Mouse (Mus musculus): ENCODE data around the gene Ankrd31. TPM values are rescaled to one million over a fixed set of nuclear protein-coding genes. Genes with fewer than 3 reads are reported as not detected.
"Not testable (repeated sequence)": the region's sequence is repeated elsewhere in the genome, so short reads cannot be mapped to it uniquely, and the experiment has no call there.

Ankrd31 gene
- total and polyA plus RNA-seq, 2 experiments from 2014 or later = 0.05 to 0.14 TPM

DNA sequence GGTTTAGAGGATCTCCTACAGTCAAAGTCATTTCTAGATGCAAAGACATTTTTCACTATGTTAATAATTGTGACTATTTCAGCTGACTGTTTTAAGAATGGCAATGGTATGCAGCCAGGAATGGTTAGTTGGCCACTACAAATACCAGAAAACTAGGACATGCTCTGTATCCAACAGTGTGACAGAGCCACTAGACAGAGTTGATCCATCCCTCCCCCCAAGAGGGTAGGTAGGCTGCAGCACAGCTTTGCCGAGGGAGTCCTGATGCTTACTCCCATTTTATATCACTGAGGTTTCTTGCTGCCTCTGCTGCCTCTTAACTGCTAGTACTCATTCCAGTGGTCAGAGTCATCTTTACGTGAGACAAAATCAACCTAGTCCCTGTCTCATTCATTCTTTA lies 147.1 kb downstream of the Ankrd31 start:
- DNase-seq (ENCODE audit: low spot score) = no peak
- Histone ChIP-seq H3K27ac (ENCODE audit: low read depth, low read length) (no peak overlapping the region), H3K9me3 (ENCODE audit: low read length) (no peaks in the 10 kb centered on the region), H3K4me2 (ENCODE audit: low read depth, low read length, poor library complexity, severe bottlenecking) (no peak overlapping the region), H3K4me1 (ENCODE audit: insufficient read depth, low read length) (no peaks in the 10 kb centered on the region), H3K9ac (replicated peaks; ENCODE audit: low read length, poor library complexity, severe bottlenecking) (no peak overlapping the region), H3K4me3 (ENCODE audit: low read depth, low read length) (no peak overlapping the region), H3K27me3 (ENCODE audit: insufficient read depth, low read length) (no peaks in the 10 kb centered on the region), H3K36me3 (ENCODE audit: insufficient read depth, low read length) (no peaks in the 10 kb centered on the region)
- no peak for TF ChIP-seq CTCF (IDR thresholded peaks at IDR 0.05)
- 86% methylated on average over 2 of the region's 2 CpGs for WGBS
- ATAC-seq (ENCODE audit: low FRiP score) = no peak

DNA sequence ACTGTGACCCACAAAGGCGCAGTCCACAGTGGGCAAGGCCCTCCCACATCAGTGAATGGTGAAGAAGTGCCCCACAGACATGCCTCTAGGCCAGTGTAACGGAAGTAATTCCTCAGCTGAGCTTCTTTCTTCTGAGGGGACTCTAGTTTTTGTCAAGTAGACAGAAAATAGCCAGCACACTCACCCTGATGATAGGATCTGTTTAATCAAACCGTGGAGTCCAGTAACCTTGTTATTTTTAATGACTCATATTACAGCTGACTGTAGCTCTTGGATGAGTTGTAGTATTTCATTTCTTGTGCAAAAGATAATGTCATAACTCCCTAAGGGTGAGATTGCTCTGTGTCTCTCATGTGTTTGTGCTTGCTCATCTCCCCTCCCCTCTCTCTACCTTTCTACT lies 158.6 kb downstream of the Ankrd31 start:
- ATAC-seq (ENCODE audit: low FRiP score) = no peak
- 59% methylated on average over 3 of the region's 3 CpGs for WGBS
- no peak for TF ChIP-seq CTCF (IDR thresholded peaks at IDR 0.05)

DNA sequence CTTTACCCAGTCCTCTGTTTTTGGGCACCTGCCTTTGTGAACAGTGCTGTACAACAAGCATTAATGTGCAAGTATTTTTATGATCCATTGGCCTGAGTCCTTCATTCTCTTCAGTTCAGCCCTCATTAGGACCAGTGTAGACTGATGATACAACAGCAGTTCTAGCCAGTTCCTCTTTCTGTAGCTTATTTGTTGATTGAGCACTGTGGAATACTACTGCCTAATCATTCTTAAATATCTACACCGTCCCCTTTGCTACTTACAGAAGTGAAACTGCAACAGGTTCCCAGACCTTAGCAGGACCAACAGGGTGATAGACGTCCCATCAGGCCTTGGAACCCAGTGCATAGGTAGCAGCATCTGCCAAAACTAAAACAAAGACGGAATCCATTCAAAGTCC lies 163.1 kb downstream of the Ankrd31 start:
- no peak overlapping the region for H3K4me2 ChIP-seq (ENCODE audit: low read depth, low read length, poor library complexity, severe bottlenecking)

More for the DNA sequence above, 158.6 kb downstream of the Ankrd31 start:
- Histone ChIP-seq H3K9ac (replicated peaks; ENCODE audit: low read length, poor library complexity, severe bottlenecking) (no peak overlapping the region), H3K27me3 (ENCODE audit: insufficient read depth, low read length) (no peaks in the 10 kb centered on the region), H3K9me3 (ENCODE audit: low read length) (no peaks in the 10 kb centered on the region), H3K4me3 (ENCODE audit: low read depth, low read length) (no peak overlapping the region), H3K36me3 (ENCODE audit: insufficient read depth, low read length) (no peaks in the 10 kb centered on the region), H3K4me2 (ENCODE audit: low read depth, low read length, poor library complexity, severe bottlenecking) (no peak overlapping the region), H3K27ac (ENCODE audit: low read depth, low read length) (no peak overlapping the region), H3K4me1 (ENCODE audit: insufficient read depth, low read length) (no peaks in the 10 kb centered on the region)
- DNase-seq (ENCODE audit: low spot score) = no peak

DNA sequence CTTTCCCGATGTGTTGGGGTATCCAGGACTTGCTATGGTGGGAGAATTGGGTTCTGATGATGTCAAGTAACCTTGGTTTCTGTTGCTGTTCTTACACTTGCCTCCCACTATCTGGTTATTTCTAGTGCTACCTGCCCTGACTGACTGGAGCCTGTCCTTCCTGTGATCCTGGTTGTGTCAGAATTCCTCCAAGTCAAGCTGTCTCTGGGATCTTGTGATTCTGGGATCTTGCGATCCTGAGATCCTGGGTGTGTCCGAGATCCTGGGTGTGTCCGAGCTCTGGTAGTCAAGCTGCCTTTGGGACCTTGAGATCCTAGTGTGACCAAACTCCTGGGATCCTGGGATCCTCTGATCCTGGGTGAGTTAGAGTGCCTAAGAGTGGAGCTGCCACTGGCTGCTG lies 175.1 kb downstream of the Ankrd31 start:
- not testable (repeated sequence) for H3K4me1 ChIP-seq (ENCODE audit: insufficient read depth, low read length); H3K27ac ChIP-seq (ENCODE audit: low read depth, low read length); H3K4me2 ChIP-seq (ENCODE audit: low read depth, low read length, poor library complexity, severe bottlenecking); H3K36me3 ChIP-seq (ENCODE audit: insufficient read depth, low read length); ATAC-seq (ENCODE audit: low FRiP score); H3K9ac ChIP-seq (replicated peaks; ENCODE audit: low read length, poor library complexity, severe bottlenecking); H3K4me3 ChIP-seq (ENCODE audit: low read depth, low read length); DNase-seq (ENCODE audit: low spot score); H3K9me3 ChIP-seq (ENCODE audit: low read length)
- peaks cover 25% of the 10 kb centered on the region for H3K27me3 ChIP-seq (ENCODE audit: insufficient read depth, low read length)
- 95% methylated on average over 4 of the region's 4 CpGs for WGBS

More for the DNA sequence above, 163.1 kb downstream of the Ankrd31 start:
- no peak for TF ChIP-seq CTCF (IDR thresholded peaks at IDR 0.05)
- no peaks in the 10 kb centered on the region for H3K4me1 ChIP-seq (ENCODE audit: insufficient read depth, low read length)
- no peak overlapping the region for H3K27ac ChIP-seq (ENCODE audit: low read depth, low read length)
- 92% methylated on average over 3 of the region's 3 CpGs for WGBS
- H3K36me3 ChIP-seq (ENCODE audit: insufficient read depth, low read length) = no peaks in the 10 kb centered on the region
- H3K9ac ChIP-seq (replicated peaks; ENCODE audit: low read length, poor library complexity, severe bottlenecking) = no peak overlapping the region
- no peaks in the 10 kb centered on the region for H3K27me3 ChIP-seq (ENCODE audit: insufficient read depth, low read length)
- H3K9me3 ChIP-seq (ENCODE audit: low read length) = no peaks in the 10 kb centered on the region
- no peak for ATAC-seq (ENCODE audit: low FRiP score)
- DNase-seq (ENCODE audit: low spot score) = no peak
- no peak overlapping the region for H3K4me3 ChIP-seq (ENCODE audit: low read depth, low read length)

DNA sequence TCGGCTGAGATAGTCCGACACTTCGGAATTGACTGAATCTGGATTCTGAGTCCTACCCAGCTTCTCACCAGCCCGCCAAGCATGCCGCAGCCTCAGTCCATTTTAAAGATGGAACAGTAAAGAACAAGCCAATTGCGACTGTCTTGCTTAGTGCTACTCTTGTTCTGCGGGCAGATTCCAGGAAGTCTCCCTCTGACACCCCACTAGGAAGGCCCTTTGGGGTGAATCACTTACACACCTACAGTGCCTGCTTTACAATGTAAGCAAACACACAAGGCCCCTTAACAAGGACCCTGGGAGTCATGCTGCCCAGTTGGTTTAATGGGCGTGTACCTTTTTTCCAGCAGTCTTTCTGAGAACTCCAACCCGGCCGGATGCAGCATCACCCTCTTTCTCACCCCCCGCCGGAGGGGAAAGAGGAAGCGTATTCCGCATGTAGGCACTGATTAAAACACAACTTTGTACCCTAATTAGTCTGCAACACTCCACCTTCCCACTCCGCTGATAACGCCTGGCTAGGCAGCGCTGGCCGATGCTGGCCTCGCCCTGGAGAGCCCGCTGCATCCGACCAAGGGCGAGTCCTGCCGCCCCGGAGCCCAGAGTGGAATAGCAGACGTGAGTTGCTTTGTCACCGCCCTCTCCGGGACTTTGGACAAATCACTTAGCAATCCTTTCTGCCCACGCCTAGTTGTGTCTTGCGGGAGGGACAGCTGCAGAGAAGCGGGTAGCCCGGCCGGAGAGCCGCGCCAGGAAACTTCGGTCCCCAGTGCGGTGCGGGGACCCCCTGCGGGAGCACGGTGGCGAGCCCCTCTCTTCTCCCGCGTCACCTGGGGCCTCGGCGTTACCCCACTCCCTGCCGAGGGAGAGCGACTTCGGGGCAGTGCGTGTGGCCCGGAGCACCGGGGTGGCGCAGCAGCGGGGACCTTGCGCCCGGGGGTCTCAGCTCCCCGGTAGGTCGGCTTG lies 176.2 kb downstream of the Ankrd31 start, which contains the start of gene Gcnt4:
Gcnt4 (plus strand) TSS at position 691 of the 963 bp plus-strand sequence.
- Histone ChIP-seq H3K27ac (ENCODE audit: low read depth, low read length) (no peak within 1 kb of the TSS), H3K4me3 (ENCODE audit: low read depth, low read length) (peak within 1 kb of the TSS; percentile 70), H3K9me3 (ENCODE audit: low read length) (no peaks in the 10 kb centered on the region), H3K4me2 (ENCODE audit: low read depth, low read length, poor library complexity, severe bottlenecking) (peak within 1 kb of the TSS; percentile 100), H3K36me3 (ENCODE audit: insufficient read depth, low read length) (no peaks in the 10 kb centered on the region), H3K9ac (replicated peaks; ENCODE audit: low read length, poor library complexity, severe bottlenecking) (peak within 1 kb of the TSS; percentile 54), H3K27me3 (ENCODE audit: insufficient read depth, low read length) (peaks cover 25% of the 10 kb centered on the region), H3K4me1 (ENCODE audit: insufficient read depth, low read length) (peaks cover 4% of the 10 kb centered on the region)
- 12% methylated on average over 53 of the region's 56 CpGs for WGBS
- no peak for TF ChIP-seq CTCF (IDR thresholded peaks at IDR 0.05)
- ATAC-seq (ENCODE audit: low FRiP score) (peak; percentile 53; the same call in 1 of the 2 replicates), DNase-seq (ENCODE audit: low spot score) (peak; percentile 24)

All from midbrain, postnatal 0 days (tissue).